Mouse (Mus musculus): Measurements from ENCODE around the gene Abca4.
"Not testable (repeated sequence)": the region's sequence is repeated elsewhere in the genome, so short reads cannot be mapped to it uniquely, and the experiment has no call there.

Gene Abca4

DNA sequence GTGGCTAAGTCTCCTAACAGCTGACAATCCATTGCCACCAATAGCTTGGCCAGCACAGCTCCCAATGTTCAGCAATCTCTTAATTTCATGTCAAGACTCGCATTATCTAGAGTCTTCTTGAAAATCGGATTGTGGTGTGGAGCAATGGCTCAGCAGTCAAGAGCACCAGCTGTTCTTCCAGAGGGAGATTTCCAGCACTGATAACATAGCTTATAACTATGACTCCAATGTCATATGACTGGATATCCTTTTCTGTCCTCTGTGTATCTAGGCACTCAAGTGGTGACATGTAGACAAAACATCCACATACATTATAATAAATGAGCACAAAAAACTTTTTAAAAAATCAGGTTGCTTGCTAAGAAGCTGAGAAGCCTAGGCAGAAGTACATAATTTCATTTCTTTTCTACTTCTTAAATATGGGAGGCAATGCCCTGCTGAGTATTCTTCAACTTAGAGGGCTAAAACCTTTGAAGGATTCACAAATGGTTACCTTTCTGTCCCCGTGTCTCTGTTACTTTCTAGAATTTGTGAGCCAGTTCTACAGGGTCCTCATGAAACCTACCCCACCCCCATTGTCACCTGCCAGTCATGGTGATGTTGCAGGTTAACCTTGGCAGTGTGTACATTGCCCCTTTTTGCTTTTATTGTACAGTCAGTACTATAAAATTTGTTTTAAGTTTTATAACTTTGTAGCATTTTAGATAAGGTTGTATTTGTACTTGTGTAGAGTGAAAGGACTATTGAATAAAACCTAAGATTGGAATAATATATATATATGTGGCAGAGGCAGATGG, 177.2 kb downstream of the Abca4 start:
- DNase-seq: no peak

DNA sequence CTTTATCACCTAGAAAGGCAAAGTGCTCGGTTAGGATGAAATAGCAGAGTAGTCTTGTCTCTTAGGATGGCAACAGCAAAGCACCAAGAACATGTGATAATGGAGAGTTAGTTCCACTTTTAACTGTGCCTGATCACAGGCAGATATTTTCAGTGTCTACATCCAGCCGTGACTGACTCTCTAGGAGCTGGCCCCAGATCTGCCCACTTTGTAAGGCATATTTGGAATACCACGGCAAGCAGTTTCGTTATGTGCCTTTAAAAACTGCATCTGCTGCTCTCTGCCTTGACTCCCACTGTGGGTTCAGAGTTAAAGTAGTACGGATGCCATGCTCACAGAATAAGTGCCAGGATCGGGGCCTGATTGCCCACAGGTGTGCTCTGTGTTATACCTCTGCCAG, 182.7 kb downstream of the Abca4 start:
- not testable (repeated sequence) for DNase-seq

Data from kidney, postnatal 36 days (tissue).